ENCODE assay signal across 25 mouse cellular contexts in the genomic region with DNA sequence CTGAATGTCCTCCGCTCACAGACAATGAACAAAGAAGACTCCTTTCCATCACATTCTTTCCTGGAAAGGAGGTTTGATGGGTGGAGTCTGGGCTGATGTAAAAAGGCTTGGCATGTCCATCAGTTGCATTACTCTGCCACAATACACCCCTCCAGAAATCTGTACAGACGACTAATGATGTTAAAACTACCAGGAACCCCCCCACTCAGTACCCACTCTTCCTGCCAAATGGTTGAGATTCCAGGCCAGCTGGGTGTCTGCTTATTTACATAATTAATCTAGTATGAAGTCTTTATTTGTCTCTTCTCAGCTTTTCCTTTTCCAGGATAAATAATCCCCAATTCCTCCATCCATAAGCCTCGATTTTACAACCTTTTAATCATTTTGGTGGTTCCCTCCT.
DNase-seq lines count a peak whose midpoint lies in the region; ATAC-seq and TF ChIP-seq lines count a peak whose summit lies in the region.
"Had no signal": no experiment of that assay in that cellular context is flagged by ENCODE, and none has a peak within 500 bp of the region (broad histone marks: within the 10 kb centered on the region; RNA-seq: fewer than 3 reads in every experiment).

No protein-coding gene starts in this region.

- H3K9ac ChIP-seq in forebrain, embryonic 14.5 days (ENCODE audit: low read length) = no peak overlapping the region
- no peak overlapping the region for H3K9ac ChIP-seq in hindbrain, embryonic 14.5 days
- no peak overlapping the region for H3K9ac ChIP-seq in hindbrain, postnatal 0 days (replicated peaks; ENCODE audit: low read length)
- H3K9ac ChIP-seq in forebrain, postnatal 0 days = no peak overlapping the region
- no peak overlapping the region for H3K9ac ChIP-seq in neural tube, embryonic 15.5 days (replicated peaks)
- H3K9ac ChIP-seq: embryonic facial prominence, embryonic 12.5 days; embryonic facial prominence, embryonic 15.5 days; heart, embryonic 13.5 days had no signal

- 38% methylated on average over 3 of the region's 3 CpGs for WGBS in forebrain, embryonic 14.5 days
- WGBS in forebrain, embryonic 10.5 days = 84% methylated on average over 3 of the region's 3 CpGs
- 52% methylated on average over 3 of the region's 3 CpGs for WGBS in hindbrain, embryonic 14.5 days
- WGBS in hindbrain, postnatal 0 days = 44% methylated on average over 3 of the region's 3 CpGs
- 33% methylated on average over 3 of the region's 3 CpGs for WGBS in forebrain, postnatal 0 days
- 50% methylated on average over 3 of the region's 3 CpGs for WGBS in neural tube, embryonic 15.5 days

- ATAC-seq in forebrain, embryonic 14.5 days = no peak; the same call in 1 of the 2 replicates
- ATAC-seq in hindbrain, embryonic 14.5 days (ENCODE audit: low FRiP score) = no peak
- no peak for ATAC-seq in hindbrain, postnatal 0 days
- ATAC-seq in forebrain, postnatal 0 days = no peak; the same call in 1 of the 2 replicates
- no peak for ATAC-seq in neural tube, embryonic 15.5 days (ENCODE audit: low FRiP score)
- ATAC-seq: activated CD4-positive, CD25-positive, alpha-beta regulatory T cell, adult 4 months; CD4-positive, CD25-positive, alpha-beta regulatory T cell, adult 4 months; intestine, postnatal 0 days had no signal

- peaks cover 13% of the 10 kb centered on the region for H3K4me1 ChIP-seq in forebrain, embryonic 14.5 days (ENCODE audit: control insufficient read depth, insufficient read depth, low read length)
- H3K4me1 ChIP-seq in forebrain, embryonic 10.5 days = peaks cover 9% of the 10 kb centered on the region; the same call in 1 of the 2 replicates
- peaks cover 12% of the 10 kb centered on the region; the same call in 1 of the 2 replicates for H3K4me1 ChIP-seq in hindbrain, embryonic 14.5 days (replicated peaks; ENCODE audit: control insufficient read depth, insufficient read depth, low read length)
- peaks cover 4% of the 10 kb centered on the region; the same call in 1 of the 2 replicates for H3K4me1 ChIP-seq in hindbrain, postnatal 0 days (ENCODE audit: insufficient read depth, low read length)
- H3K4me1 ChIP-seq in forebrain, postnatal 0 days (ENCODE audit: insufficient read depth) = no peaks in the 10 kb centered on the region
- peaks cover 17% of the 10 kb centered on the region for H3K4me1 ChIP-seq in neural tube, embryonic 15.5 days
- H3K4me1 ChIP-seq: embryonic facial prominence, embryonic 12.5 days; embryonic facial prominence, embryonic 15.5 days had no signal

- no peaks in the 10 kb centered on the region for H3K36me3 ChIP-seq in forebrain, embryonic 14.5 days (ENCODE audit: control insufficient read depth, insufficient read depth, low read length)
- H3K36me3 ChIP-seq in forebrain, embryonic 10.5 days (replicated peaks) = no peaks in the 10 kb centered on the region
- H3K36me3 ChIP-seq in hindbrain, embryonic 14.5 days (replicated peaks; ENCODE audit: control insufficient read depth, insufficient read depth) = no peaks in the 10 kb centered on the region
- no peaks in the 10 kb centered on the region for H3K36me3 ChIP-seq in hindbrain, postnatal 0 days (ENCODE audit: insufficient read depth, low read length)
- H3K36me3 ChIP-seq in forebrain, postnatal 0 days (ENCODE audit: insufficient read depth) = no peaks in the 10 kb centered on the region
- H3K36me3 ChIP-seq in neural tube, embryonic 15.5 days = no peaks in the 10 kb centered on the region
- H3K36me3 ChIP-seq: embryonic facial prominence, embryonic 12.5 days; embryonic facial prominence, embryonic 15.5 days; heart, embryonic 10.5 days; heart, embryonic 13.5 days had no signal

- DNase-seq in forebrain, embryonic 14.5 days (ENCODE audit: low spot score) = peak; percentile 77
- DNase-seq in forebrain, embryonic 10.5 days (ENCODE audit: extremely low spot score, low spot score) = no peak
- no peak for DNase-seq in hindbrain, embryonic 14.5 days (ENCODE audit: low spot score)
- DNase-seq in hindbrain, postnatal 0 days (ENCODE audit: low spot score) = no peak
- peak; percentile 81 for DNase-seq in brain, embryonic 14.5 days (ENCODE audit: low read depth)
- peak; percentile 35 for DNase-seq in forebrain, postnatal 0 days
- DNase-seq: adrenal gland, adult 8-10 months; adrenal gland, postnatal 36 days; cerebellum, adult 11 months; cerebellum, adult 8-10 months; cerebellum, postnatal 25 days; gastrocnemius, postnatal 10 days; gastrocnemius, postnatal 36 days; heart, adult 2 months; heart, postnatal 14 days; heart, postnatal 4 days; kidney, adult 2 months had no signal

- no peak for TF ChIP-seq POLR2A in brain, embryonic 14.5 days (IDR thresholded peaks at IDR 0.05; ENCODE audit: borderline replicate concordance, extremely low read depth, insufficient read depth, insufficient read length, poor library complexity, severe bottlenecking)

- H3K27me3 ChIP-seq in forebrain, embryonic 14.5 days (replicated peaks; ENCODE audit: control insufficient read depth, insufficient read depth, low read length) = no peaks in the 10 kb centered on the region
- H3K27me3 ChIP-seq in forebrain, embryonic 10.5 days (ENCODE audit: poor library complexity, severe bottlenecking) = no peaks in the 10 kb centered on the region
- no peaks in the 10 kb centered on the region for H3K27me3 ChIP-seq in hindbrain, embryonic 14.5 days (ENCODE audit: control insufficient read depth, insufficient read depth, low read length)
- H3K27me3 ChIP-seq in hindbrain, postnatal 0 days (ENCODE audit: insufficient read depth, low read length) = no peaks in the 10 kb centered on the region
- H3K27me3 ChIP-seq in forebrain, postnatal 0 days (ENCODE audit: insufficient read depth, low read length) = no peaks in the 10 kb centered on the region
- no peaks in the 10 kb centered on the region for H3K27me3 ChIP-seq in neural tube, embryonic 15.5 days (replicated peaks)
- H3K27me3 ChIP-seq: embryonic facial prominence, embryonic 12.5 days; embryonic facial prominence, embryonic 15.5 days; heart, embryonic 13.5 days had no signal

- H3K27ac ChIP-seq in forebrain, embryonic 14.5 days (ENCODE audit: low read depth, low read length) = no peak overlapping the region; the same call in 1 of the 2 replicates
- H3K27ac ChIP-seq in forebrain, embryonic 10.5 days = no peak overlapping the region
- peak overlapping the region; percentile 43; the same call in 1 of the 2 replicates for H3K27ac ChIP-seq in hindbrain, embryonic 14.5 days
- no peak overlapping the region for H3K27ac ChIP-seq in hindbrain, postnatal 0 days
- H3K27ac ChIP-seq in forebrain, postnatal 0 days (ENCODE audit: low read depth, low read length) = no peak overlapping the region
- no peak overlapping the region for H3K27ac ChIP-seq in neural tube, embryonic 15.5 days (replicated peaks)
- H3K27ac ChIP-seq: embryonic facial prominence, embryonic 12.5 days; embryonic facial prominence, embryonic 15.5 days; heart, adult 2 months; heart, embryonic 10.5 days; heart, embryonic 13.5 days had no signal

- H3K4me2 ChIP-seq in forebrain, embryonic 14.5 days (ENCODE audit: low read length) = no peak overlapping the region
- no peak overlapping the region for H3K4me2 ChIP-seq in hindbrain, embryonic 14.5 days (replicated peaks)
- H3K4me2 ChIP-seq in hindbrain, postnatal 0 days (ENCODE audit: low read depth, low read length) = no peak overlapping the region
- no peak overlapping the region for H3K4me2 ChIP-seq in forebrain, postnatal 0 days (ENCODE audit: low read depth)
- no peak overlapping the region for H3K4me2 ChIP-seq in neural tube, embryonic 15.5 days
- H3K4me2 ChIP-seq: embryonic facial prominence, embryonic 12.5 days; embryonic facial prominence, embryonic 15.5 days; heart, embryonic 13.5 days had no signal

- no peaks in the 10 kb centered on the region for H3K9me3 ChIP-seq in forebrain, embryonic 14.5 days (replicated peaks; ENCODE audit: control insufficient read depth, low read length)
- H3K9me3 ChIP-seq in forebrain, embryonic 10.5 days = no peaks in the 10 kb centered on the region
- no peaks in the 10 kb centered on the region for H3K9me3 ChIP-seq in hindbrain, embryonic 14.5 days (ENCODE audit: control insufficient read depth, low read length)
- H3K9me3 ChIP-seq in hindbrain, postnatal 0 days (ENCODE audit: low read length) = no peaks in the 10 kb centered on the region
- H3K9me3 ChIP-seq in forebrain, postnatal 0 days (ENCODE audit: low read length) = no peaks in the 10 kb centered on the region
- H3K9me3 ChIP-seq in neural tube, embryonic 15.5 days (replicated peaks) = no peaks in the 10 kb centered on the region
- H3K9me3 ChIP-seq: embryonic facial prominence, embryonic 12.5 days; embryonic facial prominence, embryonic 15.5 days; heart, embryonic 10.5 days; heart, embryonic 13.5 days had no signal

- no peak overlapping the region for H3K4me3 ChIP-seq in forebrain, embryonic 14.5 days (ENCODE audit: low read depth, low read length)
- H3K4me3 ChIP-seq in forebrain, embryonic 10.5 days = no peak overlapping the region
- no peak overlapping the region for H3K4me3 ChIP-seq in hindbrain, embryonic 14.5 days (replicated peaks; ENCODE audit: low read length)
- no peak overlapping the region for H3K4me3 ChIP-seq in hindbrain, postnatal 0 days (ENCODE audit: low read length)
- H3K4me3 ChIP-seq in forebrain, postnatal 0 days (ENCODE audit: low read depth, low read length) = no peak overlapping the region
- no peak overlapping the region for H3K4me3 ChIP-seq in neural tube, embryonic 15.5 days (replicated peaks)
- H3K4me3 ChIP-seq: embryonic facial prominence, embryonic 12.5 days; embryonic facial prominence, embryonic 15.5 days; heart, adult 2 months; heart, embryonic 10.5 days; heart, embryonic 13.5 days had no signal

- TF ChIP-seq CTCF in hindbrain, postnatal 0 days (IDR thresholded peaks at IDR 0.05; ENCODE audit: low read depth) = no peak
- TF ChIP-seq CTCF in brain, embryonic 14.5 days (IDR thresholded peaks at IDR 0.05; ENCODE audit: borderline replicate concordance, extremely low read depth, insufficient read depth, insufficient read length) = no peak
- no peak for TF ChIP-seq CTCF in forebrain, postnatal 0 days (IDR thresholded peaks at IDR 0.05; ENCODE audit: low read depth)

Comparison
In these comparisons a context has a peak if more than half of its experiments do, and no peak if none do; other contexts are left out.
1. DNase-seq: peak in forebrain, embryonic 14.5 days (single experiment), brain, embryonic 14.5 days (single experiment) and forebrain, postnatal 0 days (single experiment); none in forebrain, embryonic 10.5 days (single experiment), hindbrain, embryonic 14.5 days (single experiment) and hindbrain, postnatal 0 days (single experiment).